Mouse (Mus musculus) myocyte (in vitro differentiated cells): ENCODE data around the gene Rhbdd2.

Source experiments
- MAX ChIP-seq: IDR thresholded peaks from one replicate; pipeline ENCODE4 v1.6.1; 2011; ENCODE audit warnings: low read depth, mild to moderate bottlenecking, control low read depth
- MYOD1 ChIP-seq, 3 experiments: IDR thresholded peaks; one replicate each; pipeline ENCODE4 v1.6.1; 2011; ENCODE audit warnings: control low read depth in 2 of 3, low read depth in 2 of 3, mild to moderate bottlenecking in 2 of 3, moderate library complexity in 1 of 3; ENCODE audit not compliant: insufficient read length in 2 of 3, control insufficient read depth in 1 of 3
- POLR2A ChIP-seq: IDR thresholded peaks from one replicate; pipeline ENCODE4 v1.6.1; 2011; ENCODE audit warnings: low read depth, mild to moderate bottlenecking, control low read depth, moderate library complexity; ENCODE audit not compliant: insufficient read length
- POLR2AphosphoS2 ChIP-seq: IDR thresholded peaks from one replicate; pipeline ENCODE4 v1.6.1; 2011; ENCODE audit warnings: low read depth, control low read depth; ENCODE audit not compliant: insufficient read length
- USF1 ChIP-seq: IDR thresholded peaks from one replicate; pipeline ENCODE4 v1.6.1; 2011; ENCODE audit warnings: low read depth, mild to moderate bottlenecking, control low read depth, moderate library complexity

DNA sequence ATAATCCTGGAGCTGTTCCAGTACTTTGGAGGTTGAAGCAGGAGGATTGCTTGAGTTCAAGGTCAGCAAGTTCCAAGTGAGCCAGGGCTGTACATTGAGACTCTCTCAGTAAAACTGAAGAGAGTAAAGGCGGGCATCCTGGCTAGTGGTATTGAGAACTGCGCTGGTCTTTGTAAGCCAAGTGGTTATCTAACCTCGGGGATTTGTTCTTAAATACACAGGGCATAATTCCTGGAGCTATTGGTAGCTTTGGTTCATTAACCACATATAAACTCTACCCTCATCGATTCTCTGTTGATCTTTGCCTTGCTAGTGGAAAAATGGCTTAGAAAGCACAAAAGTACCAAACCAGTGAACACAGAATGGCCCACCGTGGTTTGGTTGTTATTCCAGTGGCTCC is 58.0 kb downstream of the Rhbdd2 start:
- TF ChIP-seq MYOD1 (IDR thresholded peaks at IDR 0.05; ENCODE audit: control insufficient read depth in 1 of 3, insufficient read length in 2 of 3, low read depth in 2 of 3), result no peak
- TF ChIP-seq POLR2A, result no peak
- TF ChIP-seq MAX, result no peak
- no peak for TF ChIP-seq USF1
- TF ChIP-seq POLR2AphosphoS2, result no peak
